Mouse (Mus musculus): ENCODE results near the gene Ceacam16.

Gene Ceacam16

DNA sequence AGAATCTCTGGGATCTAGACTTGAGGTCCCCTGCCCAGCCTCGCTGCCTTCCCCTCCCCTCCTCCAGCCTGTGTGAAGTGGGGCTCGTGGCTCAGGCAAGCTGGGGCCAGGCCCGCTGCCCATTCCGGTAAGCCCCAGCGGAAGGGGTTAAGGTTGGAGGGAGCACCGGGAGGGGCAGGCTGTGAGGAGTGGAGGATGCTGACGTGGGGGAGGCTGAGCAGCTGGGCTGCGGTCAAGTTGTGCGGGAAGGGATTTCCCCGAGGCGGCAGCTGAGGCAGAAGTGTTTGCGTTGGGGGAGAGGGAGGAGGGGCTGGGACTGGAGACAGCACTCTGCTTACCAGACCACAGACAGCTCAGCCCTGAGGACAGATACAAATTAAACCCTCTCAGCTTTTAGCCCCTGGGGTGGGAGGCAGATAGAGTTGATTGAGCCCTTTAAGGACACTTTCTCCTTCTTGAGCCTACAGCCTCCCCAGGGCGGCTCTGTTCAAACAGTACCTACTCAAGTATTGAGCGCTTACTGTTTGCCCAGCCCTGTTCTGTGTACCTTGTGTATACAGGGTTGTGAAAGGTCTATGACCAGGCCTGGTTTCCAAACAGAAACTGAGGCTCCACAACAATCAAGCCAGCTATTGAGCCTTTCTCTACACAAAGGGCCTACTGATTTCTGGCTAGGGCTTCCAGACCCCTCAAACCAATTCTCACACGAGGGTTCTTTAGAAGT, 43.6 kb downstream of the Ceacam16 start:
- DNase-seq (ENCODE audit: extremely low spot score, low read depth, low spot score): no peak

DNA sequence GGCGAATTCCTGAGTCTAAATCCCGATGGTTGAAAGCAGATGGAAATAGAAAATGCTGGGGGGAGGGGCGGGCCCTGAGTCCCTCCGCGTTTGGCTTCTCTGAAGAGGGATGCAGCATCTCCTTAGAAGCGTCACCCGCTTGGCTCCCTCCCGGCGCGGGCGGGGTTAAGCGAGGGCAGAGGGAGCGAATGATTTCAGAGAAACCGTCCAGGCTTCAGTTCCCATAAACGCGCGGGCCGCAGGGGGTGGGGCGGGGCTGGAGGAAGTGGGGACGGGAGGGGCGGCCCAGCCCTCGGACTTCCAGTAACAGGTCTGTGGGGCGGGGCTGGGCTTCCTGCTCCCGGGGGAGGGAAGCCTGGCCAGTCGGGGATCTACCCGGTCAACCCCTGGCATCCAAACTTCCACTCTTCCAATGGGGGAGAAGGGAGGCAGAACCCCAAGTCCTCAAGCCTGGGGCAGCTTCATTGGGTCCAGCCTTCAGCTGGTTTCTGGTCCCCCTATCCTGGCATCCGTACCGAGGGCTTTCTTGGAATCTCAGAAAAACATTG, 44.8 kb downstream of the Ceacam16 start:
- DNase-seq (ENCODE audit: extremely low spot score, low read depth, low spot score): no peak

DNA sequence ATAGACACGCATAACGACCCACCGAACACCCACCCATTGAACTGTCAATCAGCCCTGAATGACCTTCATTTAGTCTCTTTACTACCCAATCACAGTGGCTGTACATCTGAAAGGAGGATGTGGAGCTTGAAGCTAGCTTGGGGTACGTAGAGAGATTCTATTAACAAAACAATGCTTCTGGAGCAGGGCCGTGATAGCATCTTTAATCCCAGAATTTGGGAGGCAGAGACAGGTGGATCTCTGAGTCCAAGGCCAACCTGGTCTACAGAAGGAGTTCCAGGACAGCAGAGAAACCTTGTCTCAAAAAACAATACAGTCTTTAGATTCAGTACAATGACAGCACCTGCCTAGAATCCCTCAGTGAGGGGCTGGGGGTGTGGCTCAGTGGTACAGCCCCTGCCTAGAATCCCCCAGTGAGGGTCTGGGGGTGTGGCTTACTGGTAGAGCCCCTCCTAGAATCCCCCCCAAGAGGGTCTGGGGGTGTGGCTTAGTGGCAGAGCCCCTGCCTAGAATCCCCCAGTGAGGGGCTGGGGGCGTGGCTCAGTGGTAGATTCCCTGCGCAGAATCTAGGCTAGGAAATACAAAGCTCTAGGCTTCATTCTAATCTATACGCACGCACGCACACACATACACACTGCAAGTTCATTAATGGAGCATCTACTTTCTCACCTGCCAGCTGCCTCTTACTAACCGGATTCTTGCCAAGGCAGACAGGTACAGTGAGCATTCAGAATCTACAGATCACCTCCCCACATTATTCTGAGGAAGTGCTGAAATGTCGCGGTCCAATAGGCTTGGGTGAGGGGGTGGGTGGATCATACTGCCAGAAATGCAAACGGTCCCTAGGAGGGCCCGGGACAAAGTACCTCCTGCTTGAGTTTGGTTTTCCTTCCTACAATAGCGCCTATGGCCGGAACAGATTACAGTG, 45.5 kb downstream of the Ceacam16 start:
- DNase-seq (ENCODE audit: extremely low spot score, low read depth, low spot score): no peak

DNA sequence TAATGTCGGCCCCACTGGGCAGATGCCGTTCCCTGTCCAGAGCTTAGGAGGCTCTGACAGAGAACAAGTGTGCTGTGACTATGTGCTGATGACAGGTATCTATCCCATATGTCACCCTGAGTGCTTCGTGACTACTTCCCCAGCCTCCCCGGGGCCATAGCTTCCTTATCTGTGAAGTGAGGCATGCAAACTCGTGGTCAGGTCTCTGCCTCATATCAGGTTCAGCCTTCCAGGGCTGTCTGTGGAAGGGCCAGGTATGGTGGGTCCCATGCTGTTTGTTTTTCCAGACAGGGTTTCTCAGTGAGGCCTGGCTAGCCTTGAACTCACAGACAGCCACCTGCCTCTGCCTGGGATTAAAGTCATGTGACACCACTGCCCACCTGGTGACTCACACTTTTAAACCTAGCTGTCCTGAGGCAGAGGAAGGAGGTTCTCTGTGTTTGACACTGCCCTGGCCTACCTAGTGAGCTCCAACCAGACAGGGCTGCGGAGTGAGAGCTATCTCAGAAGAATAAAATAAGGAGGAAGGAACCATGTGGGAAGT, 47.4 kb downstream of the Ceacam16 start:
- DNase-seq (ENCODE audit: extremely low spot score, low read depth, low spot score): no peak

DNA sequence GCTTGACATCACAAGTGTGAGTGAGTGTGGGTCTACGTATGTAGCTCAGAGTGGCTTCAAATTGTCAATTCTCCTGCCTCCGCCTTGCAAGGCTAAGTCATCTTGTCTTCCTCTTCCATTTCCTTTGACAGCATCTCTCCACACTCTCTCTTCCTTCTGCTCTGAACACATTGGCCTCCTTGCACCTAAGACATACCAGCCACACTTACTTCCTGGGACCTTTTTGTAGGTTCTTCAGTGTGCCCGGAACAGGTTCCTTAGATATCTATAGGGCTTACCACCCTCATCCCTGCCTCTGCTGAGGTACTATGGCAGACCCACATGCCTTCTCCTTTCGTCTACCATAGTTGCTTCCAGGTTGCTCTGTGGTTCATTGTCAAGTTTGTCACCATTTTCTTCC, 47.9 kb downstream of the Ceacam16 start:
- no peak for DNase-seq (ENCODE audit: extremely low spot score, low read depth, low spot score)

DNA sequence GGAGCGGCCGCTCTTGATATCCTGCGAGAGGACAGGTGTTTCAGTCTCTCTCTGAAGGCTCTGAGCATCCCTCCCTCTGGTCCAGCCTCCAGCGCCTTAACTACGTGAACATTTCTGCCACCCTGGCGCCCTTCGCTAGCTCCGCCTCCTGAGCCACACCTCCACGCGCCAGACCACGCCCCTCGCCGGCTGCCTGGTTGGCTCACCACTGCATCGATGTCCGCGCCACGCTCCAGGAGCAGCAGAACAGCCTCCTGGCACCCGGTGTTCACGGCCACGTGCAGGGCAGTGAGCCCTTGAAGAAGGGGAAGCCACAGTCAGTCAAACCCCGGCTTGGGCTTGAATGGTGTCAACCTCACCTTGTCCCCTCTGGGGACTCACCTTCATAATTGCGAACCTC, 50.0 kb downstream of the Ceacam16 start:
- no peak for DNase-seq (ENCODE audit: extremely low spot score, low read depth, low spot score)

DNA sequence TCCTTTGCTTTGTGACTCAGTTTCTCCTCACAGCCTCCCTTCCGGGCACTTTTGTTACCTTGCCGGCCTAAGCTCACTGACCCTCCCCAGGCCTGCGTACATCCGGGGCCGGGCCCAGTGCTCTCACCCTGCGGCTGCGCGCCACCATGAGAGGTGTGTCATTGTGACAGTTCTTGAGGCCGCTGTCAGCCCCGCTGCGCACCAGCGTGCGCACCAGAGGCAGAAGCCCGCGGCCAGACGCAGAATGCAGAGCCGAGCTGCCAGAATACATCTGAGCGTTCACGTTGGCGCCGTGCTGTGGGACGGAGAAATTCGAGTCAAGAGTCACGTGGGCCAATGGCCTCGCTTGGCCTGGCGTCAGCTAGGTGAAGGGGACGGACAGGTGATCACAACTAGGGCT, 51.7 kb downstream of the Ceacam16 start:
- DNase-seq (ENCODE audit: extremely low spot score, low read depth, low spot score): no peak

DNA sequence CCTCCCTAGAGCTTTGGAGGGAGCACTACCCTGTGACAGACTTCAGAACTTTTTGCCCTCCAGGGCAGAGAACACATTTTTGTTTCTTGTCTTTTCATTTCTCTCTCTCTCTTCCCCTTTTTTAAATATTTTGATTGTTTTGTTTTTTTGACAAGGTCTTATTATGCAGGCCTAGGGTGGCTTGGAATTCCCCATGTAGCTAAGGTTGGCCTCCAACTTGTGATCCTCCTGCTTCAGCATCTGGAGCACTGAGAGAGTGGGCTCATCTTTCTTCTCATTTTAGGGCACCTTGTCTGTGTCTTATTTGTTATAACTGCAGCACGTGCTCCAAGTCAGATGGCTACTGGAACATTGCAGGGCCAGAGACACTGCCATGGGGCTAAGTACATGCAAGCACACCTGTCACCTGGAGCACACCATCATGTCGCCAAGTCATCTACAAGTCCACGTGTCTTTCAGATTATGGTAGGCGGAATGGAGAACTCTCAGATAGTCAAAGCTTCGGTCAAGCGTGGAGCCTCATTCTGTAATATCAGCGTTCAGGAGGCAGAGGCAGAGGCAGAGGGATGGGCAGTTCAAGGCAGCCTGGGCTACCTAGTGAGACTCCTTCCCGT, 54.6 kb downstream of the Ceacam16 start:
- no peak for DNase-seq (ENCODE audit: extremely low spot score, low read depth, low spot score)

DNA sequence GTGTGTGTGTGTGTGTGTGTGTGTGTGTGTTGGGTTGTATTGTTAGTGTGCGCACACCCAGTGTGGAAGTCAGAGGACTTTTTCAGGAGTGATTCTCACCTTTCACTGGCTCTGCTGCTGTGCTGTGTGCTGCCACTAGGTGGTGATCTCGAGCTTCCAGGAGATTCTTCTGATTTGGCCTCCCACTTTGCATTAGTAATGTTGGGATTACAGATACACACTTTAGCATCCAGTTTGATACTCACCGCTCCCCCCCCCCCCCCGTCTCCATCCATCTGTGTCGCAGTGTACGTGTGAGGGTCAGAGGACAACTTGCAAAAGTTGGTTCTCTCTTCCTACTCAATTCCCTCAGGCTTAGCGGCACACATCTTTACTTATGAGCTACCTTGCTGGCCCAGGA, 58.1 kb downstream of the Ceacam16 start:
- DNase-seq (ENCODE audit: extremely low spot score, low read depth, low spot score): no peak

Data from hindlimb bud, embryonic 11.5 days (tissue).